Mouse (Mus musculus): ENCODE data around the gene Adamts9. TPM values are rescaled to one million over a fixed set of nuclear protein-coding genes. Genes with fewer than 3 reads are reported as not detected.

Adamts9 gene
- total RNA-seq (2022), result 1 to 10 TPM; 8.3 to 10.0 (median 8.8) TPM

- peak; percentile 22 to 49 for DNase-seq (ENCODE audit: low spot score in 2 of 2)
These were observed at the start of gene Adamts9 for GRCm38 (mm10) chr6:92943057-92943781. Adamts9 (minus strand) TSS chr6:92943492.

GRCm38 (mm10) chr6:92991616-92992015, 48.3 kb upstream of the Adamts9 start:
- no peak for DNase-seq (ENCODE audit: low spot score in 2 of 2)

- no peak for DNase-seq (ENCODE audit: low spot score in 2 of 2)
These were observed 45.3 kb upstream of the Adamts9 start for GRCm38 (mm10) chr6:92988620-92988998.

- DNase-seq (ENCODE audit: low spot score in 2 of 2), result no peak
These were observed 44.7 kb upstream of the Adamts9 start for GRCm38 (mm10) chr6:92987846-92988619.

GRCm38 (mm10) chr6:92987366-92987765, 44.1 kb upstream of the Adamts9 start:
- DNase-seq (ENCODE audit: low spot score in 2 of 2), result no peak

GRCm38 (mm10) chr6:92983421-92983820, 40.1 kb upstream of the Adamts9 start:
- DNase-seq (ENCODE audit: low spot score in 2 of 2), result no peak

GRCm38 (mm10) chr6:92981451-92982186, 38.3 kb upstream of the Adamts9 start:
- no peak for DNase-seq (ENCODE audit: low spot score in 2 of 2)

- no peak for DNase-seq (ENCODE audit: low spot score in 2 of 2)
These were observed 30.0 kb upstream of the Adamts9 start for GRCm38 (mm10) chr6:92973340-92973739.

GRCm38 (mm10) chr6:92968718-92969117, 25.4 kb upstream of the Adamts9 start:
- no peak for DNase-seq (ENCODE audit: low spot score in 2 of 2)

GRCm38 (mm10) chr6:92968216-92968615, 24.9 kb upstream of the Adamts9 start:
- no peak for DNase-seq (ENCODE audit: low spot score in 2 of 2)

- no peak for DNase-seq (ENCODE audit: low spot score in 2 of 2)
These were observed 19.7 kb upstream of the Adamts9 start for GRCm38 (mm10) chr6:92962966-92963365.

- no peak for DNase-seq (ENCODE audit: low spot score in 2 of 2)
These were observed 17.7 kb upstream of the Adamts9 start for GRCm38 (mm10) chr6:92960997-92961396.

- no peak for DNase-seq (ENCODE audit: low spot score in 2 of 2)
These were observed 16.1 kb upstream of the Adamts9 start for GRCm38 (mm10) chr6:92959416-92959815.

- no peak for DNase-seq (ENCODE audit: low spot score in 2 of 2)
These were observed 4.2 kb upstream of the Adamts9 start for GRCm38 (mm10) chr6:92947337-92948042.

GRCm38 (mm10) chr6:92944711-92945110, 1.4 kb upstream of the Adamts9 start:
- DNase-seq (ENCODE audit: low spot score in 2 of 2), result no peak

GRCm38 (mm10) chr6:92944048-92944685, 875 bp upstream of the Adamts9 start:
- no peak for DNase-seq (ENCODE audit: low spot score in 2 of 2)

GRCm38 (mm10) chr6:92941756-92942420, 1.4 kb downstream of the Adamts9 start:
- DNase-seq (ENCODE audit: low spot score in 2 of 2), result no peak

- DNase-seq (ENCODE audit: low spot score in 2 of 2), result peak; percentile 67 to 72
These were observed 2.0 kb downstream of the Adamts9 start for GRCm38 (mm10) chr6:92941281-92941731.

- DNase-seq (ENCODE audit: low spot score in 2 of 2), result peak; percentile 21 to 30
These were observed 2.8 kb downstream of the Adamts9 start for GRCm38 (mm10) chr6:92940191-92941131.

Measured in layer of hippocampus, adult 8-10 months (tissue).